Mouse (Mus musculus) intestine, embryonic 16.5 days (tissue): Measurements from ENCODE around the gene Sgip1. TPM values are rescaled to one million over a fixed set of nuclear protein-coding genes. Genes with fewer than 3 reads are reported as not detected.

Experiments used
- ATAC-seq: fragments of 200-750 bp; cut with Nextera tagmentation; 2 replicates; pipeline ENCODE4 v1.8.0; 2017; ENCODE audit warnings: moderate TSS enrichment, moderate library complexity
- H3K27ac ChIP-seq: fragments of 300-500 bp; sonication (generic); 2 replicates; pipeline ENCODE4 v1.5.1; 2014; ENCODE audit warnings: mild to moderate bottlenecking, low read length
- H3K27me3 ChIP-seq: fragments of 300-500 bp; sonication (generic); replicated peaks from 2 replicates; pipeline ENCODE4 v1.6.1; 2014; ENCODE audit warnings: low read length, control low read depth, mixed read lengths; ENCODE audit not compliant: control insufficient read depth, insufficient read depth
- H3K36me3 ChIP-seq: fragments of 300-500 bp; sonication (generic); 2 replicates; pipeline ENCODE4 v1.6.1; 2014; ENCODE audit warnings: low read length, control low read depth; ENCODE audit not compliant: control insufficient read depth, insufficient read depth
- H3K4me1 ChIP-seq: fragments of 300-500 bp; sonication (generic); 2 replicates; pipeline ENCODE4 v1.6.1; 2014; ENCODE audit warnings: low read length, control low read depth, mixed read lengths; ENCODE audit not compliant: control insufficient read depth, insufficient read depth
- H3K4me2 ChIP-seq: fragments of 300-500 bp; sonication (generic); 2 replicates; pipeline ENCODE4 v1.6.1; 2014; ENCODE audit warnings: low read depth, low read length, control low read depth
- H3K4me3 ChIP-seq: fragments of 300-500 bp; sonication (generic); 2 replicates; pipeline ENCODE4 v1.5.1; 2014; ENCODE audit warnings: mild to moderate bottlenecking, low read length
- H3K9ac ChIP-seq: fragments of 300-500 bp; sonication (generic); 2 replicates; pipeline ENCODE4 v1.6.1; 2014; ENCODE audit warnings: low read depth, low read length
- H3K9me3 ChIP-seq: fragments of 300-500 bp; sonication (generic); 2 replicates; pipeline ENCODE4 v1.6.1; 2016; ENCODE audit warnings: low read length, control low read depth; ENCODE audit not compliant: control insufficient read depth
- WGBS: fragments of 180-500 bp; shearing (Covaris S2); extraction: QIAGEN DNeasy Blood & Tissue Kit; methylation state at CpG from one replicate; pipeline ENCODE4 v1.1.7; 2014; 5-methylcytosine and 5-hydroxymethylcytosine counted together
- polyA plus RNA-seq: library from polyadenylated mRNA; unstranded; fragments of >200 nt; fragmentation: Nextera tagmentation; extraction: Ambion mirVana; gene quantifications from 2 replicates; pipeline ENCODE4 v1.2.1, GENCODE M21; 2015

Gene Sgip1
- polyA plus RNA-seq, 1 experiment from 2014 or later, result 8.8 TPM

GRCm38 (mm10) chr4:102988526-102988925 lies 247.4 kb downstream of the Sgip1 start:
- H3K27ac ChIP-seq, result no peak overlapping the region
- H3K36me3 ChIP-seq, result no peaks in the 10 kb centered on the region
- 70% methylated on average over 6 of the region's 6 CpGs for WGBS
- H3K4me3 ChIP-seq, result no peak overlapping the region
- no peak for ATAC-seq
- H3K27me3 ChIP-seq, result no peaks in the 10 kb centered on the region
- H3K9ac ChIP-seq, result no peak overlapping the region
- no peak overlapping the region for H3K4me2 ChIP-seq
- H3K9me3 ChIP-seq, result no peaks in the 10 kb centered on the region
- H3K4me1 ChIP-seq, result no peaks in the 10 kb centered on the region

GRCm38 (mm10) chr4:102989391-102989790 lies 248.3 kb downstream of the Sgip1 start:
- no peak for ATAC-seq
- Histone ChIP-seq H3K27ac (no peak overlapping the region), H3K36me3 (no peaks in the 10 kb centered on the region), H3K4me1 (no peaks in the 10 kb centered on the region), H3K9me3 (no peaks in the 10 kb centered on the region), H3K9ac (no peak overlapping the region), H3K4me3 (no peak overlapping the region), H3K27me3 (no peaks in the 10 kb centered on the region), H3K4me2 (no peak overlapping the region)
- WGBS, result 83% methylated on average over 5 of the region's 5 CpGs

- H3K27me3 ChIP-seq, result no peaks in the 10 kb centered on the region
- WGBS, result 82% methylated on average over 4 of the region's 4 CpGs
- H3K36me3 ChIP-seq, result no peaks in the 10 kb centered on the region
Observed at GRCm38 (mm10) chr4:102990016-102990415, 248.9 kb downstream of the Sgip1 start.

GRCm38 (mm10) chr4:102990595-102991340 lies 249.7 kb downstream of the Sgip1 start:
- Histone ChIP-seq H3K4me1 (no peaks in the 10 kb centered on the region), H3K36me3 (no peaks in the 10 kb centered on the region), H3K27me3 (no peaks in the 10 kb centered on the region), H3K4me3 (no peak overlapping the region), H3K27ac (no peak overlapping the region), H3K4me2 (no peak overlapping the region), H3K9ac (no peak overlapping the region), H3K9me3 (no peaks in the 10 kb centered on the region)
- WGBS, result 85% methylated on average over 11 of the region's 11 CpGs
- ATAC-seq, result no peak

More at GRCm38 (mm10) chr4:102990016-102990415, 248.9 kb downstream of the Sgip1 start:
- Histone ChIP-seq H3K9me3 (no peaks in the 10 kb centered on the region), H3K4me3 (no peak overlapping the region), H3K27ac (no peak overlapping the region), H3K4me2 (no peak overlapping the region), H3K4me1 (no peaks in the 10 kb centered on the region), H3K9ac (no peak overlapping the region)
- no peak for ATAC-seq

GRCm38 (mm10) chr4:102991685-102992084 lies 250.6 kb downstream of the Sgip1 start:
- ATAC-seq, result no peak
- H3K9me3 ChIP-seq, result no peaks in the 10 kb centered on the region

GRCm38 (mm10) chr4:103004681-103005080 lies 263.6 kb downstream of the Sgip1 start:
- Histone ChIP-seq H3K27me3 (no peaks in the 10 kb centered on the region), H3K4me2 (no peak overlapping the region)

More at GRCm38 (mm10) chr4:102991685-102992084, 250.6 kb downstream of the Sgip1 start:
- Histone ChIP-seq H3K4me1 (no peaks in the 10 kb centered on the region), H3K4me2 (no peak overlapping the region), H3K4me3 (no peak overlapping the region), H3K27me3 (no peaks in the 10 kb centered on the region), H3K9ac (no peak overlapping the region), H3K36me3 (no peaks in the 10 kb centered on the region), H3K27ac (no peak overlapping the region)
- 91% methylated on average over 3 of the region's 3 CpGs for WGBS

GRCm38 (mm10) chr4:103005190-103005945 lies 264.3 kb downstream of the Sgip1 start:
- no peaks in the 10 kb centered on the region for H3K27me3 ChIP-seq
- H3K36me3 ChIP-seq, result no peaks in the 10 kb centered on the region
- H3K27ac ChIP-seq, result no peak overlapping the region
- H3K4me2 ChIP-seq, result no peak overlapping the region
- H3K4me3 ChIP-seq, result no peak overlapping the region
- ATAC-seq, result no peak
- H3K4me1 ChIP-seq, result peaks cover 6% of the 10 kb centered on the region; the same call in 1 of the 2 replicates
- H3K9ac ChIP-seq, result no peak overlapping the region
- no peaks in the 10 kb centered on the region for H3K9me3 ChIP-seq
- WGBS, result 66% methylated on average over 15 of the region's 15 CpGs

More at GRCm38 (mm10) chr4:103004681-103005080, 263.6 kb downstream of the Sgip1 start:
- H3K4me3 ChIP-seq, result no peak overlapping the region
- H3K36me3 ChIP-seq, result no peaks in the 10 kb centered on the region
- H3K4me1 ChIP-seq, result peaks cover 6% of the 10 kb centered on the region; the same call in 1 of the 2 replicates
- 89% methylated on average over 4 of the region's 4 CpGs for WGBS
- no peaks in the 10 kb centered on the region for H3K9me3 ChIP-seq
- no peak overlapping the region for H3K27ac ChIP-seq
- ATAC-seq, result no peak
- H3K9ac ChIP-seq, result no peak overlapping the region

- Histone ChIP-seq H3K9me3 (no peaks in the 10 kb centered on the region), H3K4me3 (no peak overlapping the region), H3K36me3 (no peaks in the 10 kb centered on the region), H3K9ac (no peak overlapping the region), H3K27ac (no peak overlapping the region), H3K4me2 (no peak overlapping the region), H3K4me1 (peaks cover 6% of the 10 kb centered on the region; the same call in 1 of the 2 replicates), H3K27me3 (no peaks in the 10 kb centered on the region)
- no peak for ATAC-seq
- 74% methylated on average over 5 of the region's 5 CpGs for WGBS
Observed at GRCm38 (mm10) chr4:103006266-103006665, 265.2 kb downstream of the Sgip1 start.

GRCm38 (mm10) chr4:103006943-103007418 lies 265.9 kb downstream of the Sgip1 start:
- H3K36me3 ChIP-seq, result no peaks in the 10 kb centered on the region
- H3K27me3 ChIP-seq, result no peaks in the 10 kb centered on the region
- no peak overlapping the region for H3K4me3 ChIP-seq
- H3K9me3 ChIP-seq, result no peaks in the 10 kb centered on the region
- WGBS, result 29% methylated on average over 4 of the region's 4 CpGs
- H3K27ac ChIP-seq, result no peak overlapping the region
- no peak overlapping the region for H3K9ac ChIP-seq
- ATAC-seq, result no peak
- peaks cover 6% of the 10 kb centered on the region; the same call in 1 of the 2 replicates for H3K4me1 ChIP-seq
- no peak overlapping the region for H3K4me2 ChIP-seq
